Mouse (Mus musculus) T-cell, adult 2 months (primary cell): ENCODE measurements around the gene Chac1.

Experiments
- DNase-seq: peaks from one replicate; pipeline ENCODE4 v3.0.0; 2022; ENCODE audit warnings: low spot score

Chac1 gene

GRCm38 (mm10) chr2:119377286-119377685 is 26.3 kb downstream of the Chac1 start:
- no peak for DNase-seq

- DNase-seq = no peak
These were observed 26.8 kb downstream of the Chac1 start for GRCm38 (mm10) chr2:119377826-119378225.

GRCm38 (mm10) chr2:119379455-119379854 is 28.4 kb downstream of the Chac1 start:
- no peak for DNase-seq

GRCm38 (mm10) chr2:119388266-119388665 is 37.2 kb downstream of the Chac1 start:
- DNase-seq = no peak

- DNase-seq = no peak
These were observed 39.0 kb downstream of the Chac1 start for GRCm38 (mm10) chr2:119389992-119390391.

GRCm38 (mm10) chr2:119398252-119398651 is 47.2 kb downstream of the Chac1 start:
- no peak for DNase-seq

- no peak for DNase-seq
These were observed 47.6 kb downstream of the Chac1 start for GRCm38 (mm10) chr2:119398665-119399064.

- DNase-seq = no peak
These were observed 48.3 kb downstream of the Chac1 start for GRCm38 (mm10) chr2:119399313-119399712.
